ENCODE assay signal across 28 mouse cellular contexts in genomic region chr5:137694796-137695195, GRCm38 (mm10). TPM values are rescaled to one million over a fixed set of nuclear protein-coding genes. Genes with fewer than 3 reads are reported as not detected.
A peak's percentile ranks its signal among the peaks of the same experiment; 100 is the strongest.
DNase-seq lines count a peak whose midpoint lies in the region; ATAC-seq and TF ChIP-seq lines count a peak whose summit lies in the region.
"Had no signal": no experiment of that assay in that cellular context is flagged by ENCODE, and none has a peak within 500 bp of the region (broad histone marks: within the 10 kb centered on the region; RNA-seq: fewer than 3 reads in every experiment).

No protein-coding gene starts in this region.

- H3K4me1 ChIP-seq in embryonic facial prominence, embryonic 14.5 days (ENCODE audit: control insufficient read depth, insufficient read depth, low read length): no peaks in the 10 kb centered on the region
- 0 out of 2 replicates have a peak, but pooled peaks cover 3% of the 10 kb centered on the region for H3K4me1 ChIP-seq in embryonic facial prominence, embryonic 10.5 days
- peaks cover 4% of the 10 kb centered on the region; the same call in 1 of the 2 replicates for H3K4me1 ChIP-seq in kidney, embryonic 15.5 days
- H3K4me1 ChIP-seq: embryonic facial prominence, embryonic 15.5 days had no signal

- no peak for TF ChIP-seq POLR2A in brain, embryonic 14.5 days (IDR thresholded peaks at IDR 0.05; ENCODE audit: borderline replicate concordance, extremely low read depth, insufficient read depth, insufficient read length, poor library complexity, severe bottlenecking)

- no peak for ATAC-seq in embryonic facial prominence, embryonic 14.5 days (ENCODE audit: low read depth)
- ATAC-seq in kidney, embryonic 15.5 days (replicated peaks; ENCODE audit: low FRiP score): no peak
- ATAC-seq: activated CD4-positive, CD25-positive, alpha-beta regulatory T cell, adult 4 months; forebrain, embryonic 16.5 days; hindbrain, postnatal 0 days; inflammation-experienced regulatory T-cells, adult 6 months; intestine, embryonic 16.5 days had no signal

- 61% methylated on average over 3 of the region's 3 CpGs for WGBS in embryonic facial prominence, embryonic 14.5 days
- 68% methylated on average over 3 of the region's 3 CpGs for WGBS in embryonic facial prominence, embryonic 10.5 days
- 84% methylated on average over 3 of the region's 3 CpGs for WGBS in kidney, embryonic 15.5 days

- H3K27me3 ChIP-seq in embryonic facial prominence, embryonic 14.5 days (replicated peaks; ENCODE audit: control insufficient read depth, insufficient read depth, low read length): no peaks in the 10 kb centered on the region
- H3K27me3 ChIP-seq in embryonic facial prominence, embryonic 10.5 days (replicated peaks; ENCODE audit: low read depth, poor library complexity, severe bottlenecking): 0 out of 2 replicates have a peak, but pooled peaks cover 4% of the 10 kb centered on the region
- H3K27me3 ChIP-seq in kidney, embryonic 15.5 days: no peaks in the 10 kb centered on the region
- H3K27me3 ChIP-seq: embryonic facial prominence, embryonic 15.5 days; forebrain, embryonic 12.5 days; heart, embryonic 13.5 days had no signal

- no peak overlapping the region for H3K4me2 ChIP-seq in embryonic facial prominence, embryonic 14.5 days (ENCODE audit: low read depth, low read length)
- no peak overlapping the region for H3K4me2 ChIP-seq in kidney, embryonic 15.5 days
- H3K4me2 ChIP-seq: embryonic facial prominence, embryonic 15.5 days; forebrain, embryonic 12.5 days; heart, embryonic 13.5 days; hindbrain, embryonic 14.5 days had no signal

- H3K27ac ChIP-seq in embryonic facial prominence, embryonic 14.5 days (replicated peaks; ENCODE audit: low read depth, low read length): no peak overlapping the region
- no peak overlapping the region for H3K27ac ChIP-seq in embryonic facial prominence, embryonic 10.5 days (replicated peaks)
- no peak overlapping the region for H3K27ac ChIP-seq in kidney, embryonic 15.5 days
- H3K27ac ChIP-seq: embryonic facial prominence, embryonic 15.5 days; forebrain, embryonic 12.5 days; gastrocnemius, adult 2 months; heart, embryonic 13.5 days; hindbrain, embryonic 14.5 days; hindbrain, postnatal 0 days had no signal

- no peaks in the 10 kb centered on the region for H3K9me3 ChIP-seq in embryonic facial prominence, embryonic 14.5 days (ENCODE audit: control insufficient read depth, low read length)
- H3K9me3 ChIP-seq in embryonic facial prominence, embryonic 10.5 days: no peaks in the 10 kb centered on the region
- H3K9me3 ChIP-seq in kidney, embryonic 15.5 days (replicated peaks): no peaks in the 10 kb centered on the region
- H3K9me3 ChIP-seq: embryonic facial prominence, embryonic 15.5 days; forebrain, embryonic 12.5 days; heart, embryonic 13.5 days had no signal

- no peak overlapping the region for H3K4me3 ChIP-seq in embryonic facial prominence, embryonic 14.5 days (ENCODE audit: low read depth, low read length)
- no peak overlapping the region for H3K4me3 ChIP-seq in embryonic facial prominence, embryonic 10.5 days
- H3K4me3 ChIP-seq in kidney, embryonic 15.5 days (replicated peaks): no peak overlapping the region
- H3K4me3 ChIP-seq: embryonic facial prominence, embryonic 15.5 days; erythroblast, embryonic 14.5 days; forebrain, embryonic 12.5 days; gastrocnemius, adult 2 months; heart, embryonic 13.5 days had no signal

- H3K36me3 ChIP-seq in embryonic facial prominence, embryonic 14.5 days (ENCODE audit: control insufficient read depth, insufficient read depth, low read length): no peaks in the 10 kb centered on the region
- no peaks in the 10 kb centered on the region for H3K36me3 ChIP-seq in embryonic facial prominence, embryonic 10.5 days (replicated peaks)
- no peaks in the 10 kb centered on the region for H3K36me3 ChIP-seq in kidney, embryonic 15.5 days
- H3K36me3 ChIP-seq: embryonic facial prominence, embryonic 15.5 days; forebrain, embryonic 12.5 days; heart, embryonic 13.5 days had no signal

- no peak for TF ChIP-seq CTCF in brain, embryonic 14.5 days (IDR thresholded peaks at IDR 0.05; ENCODE audit: borderline replicate concordance, extremely low read depth, insufficient read depth, insufficient read length)

- no peak overlapping the region for H3K9ac ChIP-seq in embryonic facial prominence, embryonic 14.5 days (ENCODE audit: low read depth, low read length)
- no peak overlapping the region for H3K9ac ChIP-seq in kidney, embryonic 15.5 days
- H3K9ac ChIP-seq: embryonic facial prominence, embryonic 15.5 days; forebrain, embryonic 12.5 days; heart, embryonic 13.5 days; hindbrain, embryonic 14.5 days had no signal

- DNase-seq in embryonic facial prominence, embryonic 14.5 days (ENCODE audit: low spot score): peak; percentile 38
- no peak for DNase-seq in embryonic facial prominence, embryonic 10.5 days (ENCODE audit: low spot score)
- DNase-seq in lung, postnatal 10 days: peak; percentile 18
- no peak for DNase-seq in lung, postnatal 25 days (ENCODE audit: low spot score)
- peak; percentile 51 for DNase-seq in brain, embryonic 14.5 days (ENCODE audit: low read depth)
- DNase-seq: adrenal gland, postnatal 14 days; cerebellum, adult 11-12 months; cerebellum, adult 8-10 months; cerebellum, postnatal 10 days; cerebellum, postnatal 36 days; embryo, embryonic 11 days; gastrocnemius, adult 2 months; gastrocnemius, postnatal 14 days; heart, adult 18-20 months; heart, postnatal 14 days; heart, postnatal 4 days; kidney, adult 18-20 months had no signal

RNA-seq across cellular contexts. Expression of gene Agfg2, which starts 10.3 kb away (rescaled TPM):
- polyA plus RNA-seq in embryonic facial prominence, embryonic 14.5 days (2014; fragmentation: Nextera tagmentation; extraction: Ambion mirVana): 10.2 and 10.4 TPM in 2 replicates
- polyA plus RNA-seq in embryonic facial prominence, embryonic 10.5 days (2016; fragmentation: Nextera tagmentation; extraction: Ambion mirVana): 21.3 and 23.0 TPM in 2 replicates
- 17.8 and 23.8 TPM in 2 replicates for polyA plus RNA-seq in brain, embryonic 14.5 days (2012; rRNA removed)
- 18.9 and 23.1 TPM in 2 replicates for polyA plus RNA-seq in kidney, embryonic 15.5 days (2015; fragmentation: Nextera tagmentation; extraction: Ambion mirVana)

RNA-seq across cellular contexts. Expression of gene Nyap1, which starts 46.6 kb away (rescaled TPM):
- 1.5 TPM in 2 replicates for polyA plus RNA-seq in embryonic facial prominence, embryonic 14.5 days (2014; fragmentation: Nextera tagmentation; extraction: Ambion mirVana)
- polyA plus RNA-seq in embryonic facial prominence, embryonic 10.5 days (2016; fragmentation: Nextera tagmentation; extraction: Ambion mirVana): 3.0 and 3.6 TPM in 2 replicates
- polyA plus RNA-seq in brain, embryonic 14.5 days (2012; rRNA removed): 208 and 219 TPM in 2 replicates
- polyA plus RNA-seq in kidney, embryonic 15.5 days (2015; fragmentation: Nextera tagmentation; extraction: Ambion mirVana): 1.8 and 2.1 TPM in 2 replicates

RNA-seq across cellular contexts. Expression of gene Irs3, which starts 49.3 kb away (rescaled TPM):
- 0.14 and 0.21 TPM in 2 replicates for polyA plus RNA-seq in embryonic facial prominence, embryonic 14.5 days (2014; fragmentation: Nextera tagmentation; extraction: Ambion mirVana)
- polyA plus RNA-seq in embryonic facial prominence, embryonic 10.5 days (2016; fragmentation: Nextera tagmentation; extraction: Ambion mirVana): 0.16 and 0.34 TPM in 2 replicates
- polyA plus RNA-seq in brain, embryonic 14.5 days (2012; rRNA removed): 0.06 TPM in 1 of 2 replicates, not detected in the other
- polyA plus RNA-seq in kidney, embryonic 15.5 days (2015; fragmentation: Nextera tagmentation; extraction: Ambion mirVana): 0.80 and 0.82 TPM in 2 replicates
- polyA plus RNA-seq: activated CD4-positive, CD25-positive, alpha-beta regulatory T cell, adult 4 months; erythroblast, embryonic 14.5 days; forebrain, embryonic 12.5 days; heart, embryonic 13.5 days; inflammation-experienced regulatory T-cells, adult 6 months had no signal

RNA-seq across cellular contexts. Expression of gene Tsc22d4, which starts 50.7 kb away (rescaled TPM):
- polyA plus RNA-seq in embryonic facial prominence, embryonic 14.5 days (2014; fragmentation: Nextera tagmentation; extraction: Ambion mirVana): 134 and 141 TPM in 2 replicates
- polyA plus RNA-seq in embryonic facial prominence, embryonic 10.5 days (2016; fragmentation: Nextera tagmentation; extraction: Ambion mirVana): 89.8 and 94.3 TPM in 2 replicates
- 51.8 and 53.7 TPM in 2 replicates for polyA plus RNA-seq in brain, embryonic 14.5 days (2012; rRNA removed)
- polyA plus RNA-seq in kidney, embryonic 15.5 days (2015; fragmentation: Nextera tagmentation; extraction: Ambion mirVana): 111 and 126 TPM in 2 replicates

RNA-seq across cellular contexts. Expression of gene Sap25, which starts 53.7 kb away (rescaled TPM):
- polyA plus RNA-seq in embryonic facial prominence, embryonic 14.5 days (2014; fragmentation: Nextera tagmentation; extraction: Ambion mirVana): 6.3 and 7.2 TPM in 2 replicates
- polyA plus RNA-seq in embryonic facial prominence, embryonic 10.5 days (2016; fragmentation: Nextera tagmentation; extraction: Ambion mirVana): 9.0 and 9.2 TPM in 2 replicates
- polyA plus RNA-seq in brain, embryonic 14.5 days (2012; rRNA removed): 31.0 and 37.8 TPM in 2 replicates
- 8.2 and 10.5 TPM in 2 replicates for polyA plus RNA-seq in kidney, embryonic 15.5 days (2015; fragmentation: Nextera tagmentation; extraction: Ambion mirVana)

Comparison
In these comparisons a context has a peak if more than half of its experiments do, and no peak if none do; other contexts are left out.
1. DNase-seq: peak in embryonic facial prominence, embryonic 14.5 days (single experiment), lung, postnatal 10 days (single experiment) and brain, embryonic 14.5 days (single experiment); none in embryonic facial prominence, embryonic 10.5 days (single experiment) and lung, postnatal 25 days (single experiment).
2. RNA of gene Nyap1, which starts 46.6 kb away (polyA plus RNA-seq): 208 to 219 TPM in brain, embryonic 14.5 days; 3.0 to 3.6 TPM in embryonic facial prominence, embryonic 10.5 days, 1.8 to 2.1 TPM in kidney, embryonic 15.5 days and 1.5 TPM in embryonic facial prominence, embryonic 14.5 days; every median in the first group is over 10 times any median in the second.